Mouse (Mus musculus): ENCODE data around the gene Ncor2.

Gene Ncor2

DNA sequence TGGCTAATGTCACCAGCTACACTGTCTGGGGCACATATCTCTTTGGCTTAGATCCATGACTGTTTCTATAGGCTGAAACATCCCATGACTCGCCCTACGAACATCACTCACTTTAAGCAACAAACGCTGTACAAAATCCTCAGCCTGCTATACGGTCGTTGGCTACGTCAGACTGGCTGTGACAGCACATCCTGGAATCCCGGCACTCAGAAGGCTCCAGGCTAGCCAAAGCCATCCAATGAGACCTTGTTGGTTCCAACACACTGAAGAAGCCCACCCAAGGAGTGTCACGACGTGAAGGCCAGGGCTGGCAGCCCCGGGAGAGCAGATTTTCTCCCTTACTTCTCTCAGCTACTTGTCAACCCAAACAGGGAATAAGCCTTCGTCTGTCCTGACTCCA is 82.7 kb downstream of the Ncor2 start:
- DNase-seq (ENCODE audit: low spot score in 2 of 2) = no peak

DNA sequence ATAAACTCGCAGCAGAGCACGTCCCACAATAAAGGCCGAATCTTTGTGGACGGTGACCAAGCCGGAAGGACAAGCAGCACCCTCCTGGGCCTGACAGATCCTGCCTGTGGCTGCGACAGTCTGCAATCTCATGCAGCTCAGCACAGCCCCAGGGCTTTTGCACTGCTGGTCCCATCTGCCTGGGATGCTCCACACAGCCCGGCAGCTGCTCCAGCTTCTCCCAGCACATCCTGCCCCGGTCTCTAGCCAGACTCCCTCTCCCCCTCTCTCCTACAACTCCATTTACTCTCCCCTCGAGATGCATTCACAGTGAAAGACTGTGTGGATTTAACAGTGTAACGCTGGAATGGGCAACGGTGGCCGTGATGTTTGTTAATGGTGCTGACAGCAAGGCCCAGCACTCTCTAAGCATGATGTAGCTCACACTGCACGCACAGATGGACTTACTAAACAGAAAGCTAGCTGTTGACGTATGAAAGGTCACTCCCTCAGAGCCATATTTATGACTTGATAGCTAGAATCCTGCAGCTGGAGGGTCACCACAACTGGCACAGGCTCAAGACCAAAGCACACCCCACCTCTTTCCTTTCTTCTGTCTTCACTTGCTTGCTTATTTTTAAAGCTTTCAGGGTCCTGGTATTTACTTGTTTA is 83.4 kb downstream of the Ncor2 start:
- no peak for DNase-seq (ENCODE audit: low spot score in 2 of 2)

DNA sequence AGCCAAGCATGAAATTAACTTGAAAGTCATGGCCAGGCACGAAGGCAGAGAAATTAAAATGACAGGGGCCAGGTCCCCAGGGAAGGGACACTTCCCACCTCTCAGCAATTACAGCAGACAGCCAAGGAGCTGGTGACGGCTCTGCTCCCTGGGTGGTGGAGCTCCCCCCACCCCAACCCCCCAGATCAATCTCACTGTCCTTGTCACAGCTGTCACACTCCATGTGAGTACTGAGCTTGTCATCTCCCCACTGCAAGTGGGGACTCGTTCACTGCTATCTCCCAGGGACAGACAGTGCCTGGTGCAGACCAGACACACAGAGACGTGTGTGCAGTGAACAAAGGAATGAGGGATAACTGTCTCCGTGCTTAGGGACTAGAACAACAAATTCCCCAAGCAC is 85.2 kb downstream of the Ncor2 start:
- no peak for DNase-seq (ENCODE audit: low spot score in 2 of 2)

DNA sequence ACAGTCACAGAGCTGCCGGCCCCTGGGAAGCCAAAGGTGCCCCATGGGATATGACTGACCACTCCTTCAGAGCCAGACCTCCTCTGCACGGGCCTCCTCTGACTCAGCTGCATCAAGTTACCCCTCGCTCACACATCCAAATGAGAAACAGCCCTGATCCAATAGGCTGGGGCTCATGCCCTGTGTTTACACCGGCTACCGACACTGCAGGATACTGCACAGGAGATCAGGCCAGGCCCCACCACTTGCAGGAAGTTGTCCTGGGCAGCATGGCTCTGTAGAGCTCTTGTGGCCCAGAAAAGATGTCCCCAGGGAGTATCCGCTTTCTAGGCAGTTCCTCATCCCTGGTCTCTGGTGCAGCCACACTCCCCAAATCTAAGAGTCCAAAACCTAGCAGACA is 90.9 kb downstream of the Ncor2 start:
- no peak for DNase-seq (ENCODE audit: low spot score in 2 of 2)

DNA sequence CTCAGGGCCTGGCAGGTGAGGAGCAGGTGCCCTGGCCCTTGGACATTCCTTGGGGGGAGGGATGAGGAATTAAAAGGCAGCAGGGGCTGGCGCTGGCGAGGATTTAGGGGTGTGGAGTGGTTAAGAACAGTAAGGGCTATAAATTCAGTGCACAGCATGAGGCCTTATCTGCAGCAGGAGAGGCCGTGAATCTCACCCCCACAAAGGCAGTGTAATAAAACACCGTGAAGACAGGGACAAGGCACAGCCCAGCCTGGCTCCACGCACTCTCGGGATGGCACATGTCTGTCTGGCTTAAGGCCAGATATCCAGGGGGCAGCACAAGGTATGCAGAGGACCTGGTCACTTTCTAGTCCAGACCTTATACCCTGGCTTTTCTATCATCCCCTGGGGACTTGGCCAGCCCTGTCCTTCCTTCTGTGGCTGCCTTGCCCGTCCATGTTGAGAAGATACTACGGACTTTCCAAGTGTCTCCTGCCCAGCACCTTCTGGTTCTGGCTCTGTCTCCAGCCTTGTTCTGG is 93.9 kb downstream of the Ncor2 start:
- no peak for DNase-seq (ENCODE audit: low spot score in 2 of 2)

DNA sequence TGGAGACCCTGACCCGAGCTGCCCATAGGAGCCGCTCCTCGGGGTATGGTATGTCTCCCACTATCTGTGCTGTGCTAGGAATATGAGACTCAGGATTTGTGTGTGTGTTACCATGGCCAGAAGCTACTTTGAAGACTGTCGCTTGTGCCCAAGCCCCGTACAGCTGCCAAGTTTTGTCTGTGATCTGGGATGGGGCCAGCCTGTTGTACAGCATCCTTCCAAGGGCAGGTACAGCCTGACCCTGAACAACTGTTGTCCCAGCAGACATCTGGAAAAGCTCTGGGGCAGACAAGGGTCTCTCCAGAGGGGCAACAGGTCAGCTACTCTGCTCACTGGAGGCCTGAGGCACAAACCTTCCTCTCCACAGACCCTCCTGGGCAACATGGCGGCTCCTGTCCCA is 95.3 kb downstream of the Ncor2 start:
- DNase-seq (ENCODE audit: low spot score in 2 of 2) = no peak

DNA sequence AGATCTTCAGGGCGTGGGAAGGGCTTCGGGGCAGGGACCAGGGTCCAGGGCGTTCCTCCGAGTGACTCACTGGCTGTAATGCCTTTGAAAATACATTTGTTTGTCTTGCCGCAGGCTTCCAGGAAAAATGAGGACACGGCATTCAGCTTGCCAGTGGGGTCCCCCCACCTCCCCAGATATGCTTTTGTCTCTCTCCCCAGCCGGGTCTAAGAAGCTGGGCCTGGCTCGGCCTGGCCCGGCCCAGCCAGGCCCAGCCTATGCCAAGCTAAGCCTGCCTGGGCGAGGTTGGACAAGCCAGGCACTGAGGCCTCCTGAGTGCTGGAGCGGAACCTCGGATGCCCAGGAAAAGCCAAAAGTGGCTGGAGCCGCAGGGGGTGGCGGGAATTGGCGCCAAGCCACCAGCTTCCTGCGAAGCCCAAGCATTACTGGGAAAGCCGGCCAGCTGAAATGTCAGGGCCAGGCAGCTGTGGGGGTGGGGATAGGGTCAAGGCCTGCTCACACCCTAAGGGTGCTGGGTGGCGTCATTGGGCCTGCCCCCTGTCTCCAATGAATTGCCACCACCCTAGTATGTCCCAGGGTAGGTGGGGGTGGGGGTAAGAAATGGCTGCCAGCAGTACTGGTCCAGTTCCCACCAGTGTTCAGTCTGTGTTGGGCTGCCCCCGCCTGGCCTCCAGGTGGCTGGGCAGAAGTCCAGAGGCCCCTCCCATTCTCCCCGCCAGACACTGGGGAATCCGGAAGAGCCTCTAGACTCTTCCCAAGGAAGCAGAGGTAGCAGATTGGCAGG is 97.5 kb downstream of the Ncor2 start:
- DNase-seq (ENCODE audit: low spot score in 2 of 2) = peak; percentile 62 to 85

DNA sequence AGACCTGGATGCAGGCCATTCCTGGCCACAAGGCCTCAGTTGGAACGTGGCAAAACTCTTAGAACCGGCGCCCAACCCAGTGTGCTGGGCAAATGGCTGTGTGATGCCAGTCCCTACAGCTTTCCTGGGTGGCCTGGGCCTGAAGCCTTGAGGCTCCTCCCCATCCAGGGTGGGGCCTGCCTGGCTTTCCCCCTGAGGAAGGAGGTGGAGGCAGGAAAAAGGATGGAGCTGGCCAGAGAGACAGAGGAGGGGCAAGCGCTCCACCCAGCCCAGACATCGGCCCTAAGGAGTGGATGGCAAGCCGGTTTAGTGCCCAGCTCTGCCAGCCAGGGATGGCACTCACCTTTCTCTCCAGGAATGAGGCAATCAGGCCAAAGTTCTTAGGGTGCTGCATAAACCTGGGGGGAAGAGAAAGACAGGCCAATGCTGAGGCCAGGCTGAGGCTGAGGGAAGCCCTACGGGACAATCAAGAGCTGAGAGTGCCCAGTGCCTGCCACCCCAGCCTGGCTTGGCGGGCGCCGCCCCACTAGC is 98.2 kb downstream of the Ncor2 start:
- peak in 1 of 2 experiments; percentile 45 for DNase-seq (ENCODE audit: low spot score in 2 of 2)

DNA sequence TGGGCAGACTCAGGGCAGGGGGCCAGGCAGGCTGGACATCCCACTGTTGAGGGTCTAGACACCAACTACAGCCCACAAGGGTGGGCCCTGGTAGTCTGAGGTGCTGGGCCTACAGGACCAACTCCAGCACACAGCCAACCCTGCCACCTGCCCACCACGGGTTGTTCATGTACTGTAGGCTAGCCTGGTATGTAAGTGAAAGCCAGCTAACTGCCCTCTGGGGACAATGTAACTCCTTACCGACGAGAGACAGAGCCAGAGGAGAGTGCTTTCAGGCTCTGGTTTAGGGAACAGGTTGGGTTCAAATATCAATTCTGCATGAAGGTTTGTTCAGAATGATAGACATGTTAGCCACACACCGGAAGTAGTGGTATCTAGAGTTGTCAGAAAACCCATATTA is 98.7 kb downstream of the Ncor2 start:
- no peak for DNase-seq (ENCODE audit: low spot score in 2 of 2)

DNA sequence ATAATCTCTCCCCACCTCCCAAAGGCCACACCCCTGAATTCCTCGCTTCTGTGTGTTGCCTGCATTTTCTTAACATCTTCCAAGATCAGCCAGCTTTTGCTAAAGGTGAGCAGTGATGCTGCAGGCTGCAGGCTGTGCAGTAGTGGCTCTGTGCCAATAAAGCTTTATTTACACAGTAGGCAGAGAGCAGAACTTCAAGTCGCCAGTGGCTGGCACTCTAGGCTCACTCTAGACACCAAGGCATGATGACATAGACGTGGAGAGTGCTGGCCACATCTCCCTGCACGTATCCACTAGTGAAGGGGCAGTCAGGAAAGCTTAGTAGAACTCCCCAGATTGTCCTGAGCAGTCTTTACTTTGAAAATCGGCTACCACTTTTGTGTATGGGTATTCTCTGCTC is 100.8 kb downstream of the Ncor2 start:
- DNase-seq (ENCODE audit: low spot score in 2 of 2) = no peak

DNA sequence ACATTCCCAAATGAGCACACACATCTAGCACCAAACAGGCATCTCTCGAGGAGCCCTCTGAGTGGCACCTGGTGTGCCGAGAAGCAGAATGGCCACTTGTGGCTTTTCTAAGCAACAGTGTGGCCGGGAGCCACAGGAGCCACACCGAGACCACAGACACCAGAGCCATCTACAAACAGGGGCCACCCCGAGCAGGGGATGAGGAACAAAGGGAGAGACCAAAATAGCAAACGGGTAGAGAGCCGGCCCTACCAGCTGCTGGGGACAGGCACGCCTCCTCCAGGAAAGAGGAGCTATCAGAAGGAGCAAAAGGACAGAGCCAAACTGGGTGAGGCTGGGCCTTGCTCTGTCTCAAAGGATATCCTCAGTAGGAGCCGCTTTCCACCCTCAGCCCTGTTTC is 102.8 kb downstream of the Ncor2 start:
- no peak for DNase-seq (ENCODE audit: low spot score in 2 of 2)

DNA sequence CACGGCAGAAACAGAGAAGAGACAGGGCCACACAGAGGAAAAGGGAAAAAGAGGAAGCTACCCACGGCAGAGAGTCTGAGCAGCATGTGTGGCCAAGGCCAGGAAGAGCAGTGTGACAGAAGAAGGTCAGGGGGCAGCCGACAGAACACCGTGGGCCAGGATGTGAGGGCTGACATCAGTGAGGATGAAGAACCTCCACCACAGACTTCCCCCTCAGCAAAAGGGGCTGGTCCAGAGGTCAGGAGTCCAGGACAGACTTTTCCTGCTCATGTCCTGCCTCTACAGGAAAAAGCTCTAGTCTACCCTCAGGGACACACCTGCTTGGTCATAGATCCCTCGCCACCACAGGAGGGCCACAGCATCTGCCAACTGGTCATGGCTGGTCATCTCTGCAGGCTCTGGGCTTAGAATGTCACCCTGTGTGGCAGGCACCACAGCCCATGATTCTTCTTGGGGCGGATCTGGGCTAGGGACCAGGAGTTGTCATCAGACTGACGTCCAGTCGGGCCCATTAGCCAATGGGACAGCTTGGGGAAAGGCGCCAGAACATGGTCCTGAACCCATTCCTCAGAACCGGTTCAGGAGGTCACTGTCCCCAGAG is 104.3 kb downstream of the Ncor2 start:
- no peak for DNase-seq (ENCODE audit: low spot score in 2 of 2)

DNA sequence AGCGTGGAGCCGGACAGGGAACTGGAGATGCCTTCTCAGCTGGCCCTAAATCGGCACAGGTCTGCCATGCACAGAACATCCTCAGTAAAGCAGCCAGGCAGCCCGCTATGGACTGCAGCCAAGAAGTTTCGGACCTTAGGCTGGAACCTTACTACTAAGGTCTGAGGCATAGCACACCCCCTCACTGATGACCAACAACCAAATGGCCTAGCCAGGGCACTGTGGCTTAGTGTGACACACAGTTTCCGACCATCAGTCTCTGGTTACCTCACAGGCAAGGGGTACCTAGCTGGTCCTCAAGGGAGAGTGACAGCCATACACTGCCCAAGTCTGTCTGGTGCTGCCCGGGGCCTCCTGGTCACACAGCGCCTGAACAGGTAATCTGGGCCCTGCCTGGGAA is 105.1 kb downstream of the Ncor2 start:
- no peak for DNase-seq (ENCODE audit: low spot score in 2 of 2)

DNA sequence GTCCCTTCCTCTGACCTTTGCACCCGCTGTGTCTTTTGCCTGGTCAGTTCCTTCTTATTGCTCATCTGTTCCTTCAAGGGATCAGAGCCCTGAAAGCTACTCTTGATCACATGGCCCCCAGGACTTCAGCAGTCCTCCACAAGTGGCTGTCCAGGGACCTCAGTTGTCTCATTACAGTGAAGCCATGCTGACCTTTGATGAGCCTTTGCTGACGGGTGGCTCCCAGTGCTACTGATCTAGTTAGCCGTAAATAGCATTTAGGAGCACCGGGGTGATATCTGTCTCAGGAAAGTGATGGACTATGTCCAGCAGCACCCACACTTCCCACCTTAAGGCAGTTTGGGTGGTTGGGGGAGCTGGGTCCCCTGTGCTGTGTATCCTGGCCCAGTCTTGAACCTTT is 105.7 kb downstream of the Ncor2 start:
- DNase-seq (ENCODE audit: low spot score in 2 of 2) = no peak

DNA sequence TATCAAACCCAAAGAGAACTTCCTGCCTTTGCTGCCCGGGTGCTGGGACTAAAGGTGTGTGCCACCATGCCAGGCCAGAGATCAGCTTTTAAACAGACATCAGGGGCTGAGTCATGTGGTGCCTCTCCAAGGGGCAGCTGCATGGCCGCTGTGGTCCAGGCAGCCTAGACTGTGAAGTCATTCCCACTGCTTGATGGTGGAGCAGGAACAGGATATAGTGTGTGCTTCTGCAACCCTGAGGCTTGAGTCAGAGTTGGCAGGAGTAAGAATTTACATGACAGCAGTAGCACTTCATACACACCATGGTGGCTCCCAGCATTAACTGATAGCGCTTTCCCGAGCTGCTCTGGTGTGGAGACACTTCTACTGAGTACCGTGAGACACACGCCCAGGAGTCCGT is 106.6 kb downstream of the Ncor2 start:
- DNase-seq (ENCODE audit: low spot score in 2 of 2) = no peak

DNA sequence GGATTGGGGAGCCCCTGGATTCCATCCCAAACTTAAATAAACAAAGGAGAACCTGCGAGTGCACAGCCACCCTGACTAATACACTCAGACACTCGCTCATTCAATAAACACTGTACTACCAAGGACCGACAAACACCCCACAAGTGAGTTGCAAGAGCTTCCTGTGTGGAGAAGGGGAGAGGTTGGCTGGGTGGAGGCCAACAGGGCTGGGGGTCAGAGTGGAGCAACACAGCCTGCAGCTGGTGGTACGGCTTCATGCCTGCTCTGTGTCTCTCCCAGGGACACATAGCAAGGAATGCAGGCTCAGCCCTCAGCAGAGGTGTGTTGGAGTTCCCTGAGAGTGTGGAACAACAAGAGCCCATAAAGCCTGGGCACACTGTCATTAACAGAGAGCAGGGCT is 107.1 kb downstream of the Ncor2 start:
- DNase-seq (ENCODE audit: low spot score in 2 of 2) = peak in 1 of 2 experiments; percentile 71

DNA sequence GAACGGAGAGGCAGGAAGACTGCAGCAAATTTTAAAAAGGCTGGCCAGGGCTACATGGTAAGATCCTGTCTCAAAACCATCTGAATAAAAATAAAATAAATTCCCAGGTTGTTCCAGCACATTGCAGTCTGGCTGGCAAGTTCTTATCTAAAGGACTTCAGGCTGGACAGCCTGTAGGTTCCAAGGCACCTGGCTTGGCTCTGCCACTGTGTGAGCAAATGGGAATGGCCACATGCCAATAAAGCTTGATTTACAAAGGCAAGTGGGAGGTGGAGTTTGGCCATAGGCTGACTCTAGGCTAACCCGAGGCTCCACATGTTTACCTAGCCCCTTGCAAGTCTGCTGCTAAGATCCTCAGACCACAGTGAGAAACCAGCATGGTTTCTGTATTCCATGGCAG is 108.6 kb downstream of the Ncor2 start:
- DNase-seq (ENCODE audit: low spot score in 2 of 2) = no peak

DNA sequence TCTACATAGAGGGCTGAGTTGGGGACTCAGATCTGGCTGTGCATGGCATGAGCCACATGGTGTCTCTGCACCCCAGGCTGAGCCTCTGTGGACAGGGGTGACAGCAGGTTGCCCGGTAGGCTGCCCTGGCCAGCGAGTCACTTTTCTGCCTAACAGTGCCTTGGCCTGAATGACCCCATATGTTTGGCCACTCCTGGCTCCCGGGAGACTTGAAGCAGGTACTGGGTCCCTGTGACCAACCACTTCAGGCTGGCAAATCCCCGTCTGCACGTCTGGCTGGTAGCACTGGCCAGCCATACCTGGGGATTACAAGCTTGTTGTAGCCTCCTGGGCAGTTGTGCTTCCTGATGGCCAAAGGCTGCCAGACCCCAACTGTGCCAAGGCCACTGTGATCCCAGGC is 109.1 kb downstream of the Ncor2 start:
- no peak for DNase-seq (ENCODE audit: low spot score in 2 of 2)

DNA sequence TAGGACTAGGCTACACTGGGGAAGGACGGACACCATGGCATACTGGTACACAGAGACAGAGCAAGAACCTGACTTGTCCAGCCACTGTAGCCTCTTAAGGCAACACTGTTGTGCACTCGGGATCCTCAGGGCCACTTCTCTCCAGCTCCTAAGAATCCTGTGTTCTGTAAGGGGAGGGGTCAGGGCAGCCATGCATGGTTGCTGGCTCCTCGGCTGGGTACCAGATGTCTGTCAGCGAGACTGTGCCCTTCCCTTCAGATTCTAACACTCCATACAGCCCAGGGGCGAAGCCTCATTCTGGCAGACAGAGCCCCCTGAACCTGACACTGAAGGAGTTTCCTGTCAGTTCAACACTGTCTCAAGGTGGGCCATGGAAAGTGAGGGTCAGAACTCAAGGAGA is 109.6 kb downstream of the Ncor2 start:
- no peak for DNase-seq (ENCODE audit: low spot score in 2 of 2)

DNA sequence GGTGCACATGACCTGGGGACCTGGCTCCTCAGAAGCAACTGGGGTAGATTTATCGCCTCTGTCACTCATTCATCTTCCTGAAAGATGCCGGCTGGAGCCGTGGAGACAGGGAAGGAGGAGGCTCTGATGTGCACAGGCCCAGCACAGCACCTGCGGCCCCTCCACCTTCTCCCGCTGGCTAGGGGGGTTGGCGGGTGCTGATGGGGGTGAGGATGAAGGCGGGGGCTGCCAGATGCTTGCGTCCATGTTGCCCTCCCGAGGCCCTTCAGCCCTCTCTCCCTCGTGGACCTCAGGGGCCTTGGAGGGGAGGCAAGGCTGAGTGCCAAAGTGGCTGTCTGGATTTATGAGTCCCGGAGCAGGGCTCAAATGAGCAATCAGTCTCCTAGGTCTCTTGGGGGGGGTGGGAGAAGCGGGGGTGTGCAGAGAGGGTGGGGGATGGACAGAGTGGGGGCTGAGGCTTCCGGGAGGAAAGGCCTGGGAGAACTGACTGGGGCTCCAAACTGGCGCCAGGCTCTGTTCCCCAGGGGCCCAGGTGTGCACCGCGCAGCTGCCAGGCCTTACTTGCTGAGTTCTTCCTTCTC is 110.6 kb downstream of the Ncor2 start:
- no peak for DNase-seq (ENCODE audit: low spot score in 2 of 2)

DNA sequence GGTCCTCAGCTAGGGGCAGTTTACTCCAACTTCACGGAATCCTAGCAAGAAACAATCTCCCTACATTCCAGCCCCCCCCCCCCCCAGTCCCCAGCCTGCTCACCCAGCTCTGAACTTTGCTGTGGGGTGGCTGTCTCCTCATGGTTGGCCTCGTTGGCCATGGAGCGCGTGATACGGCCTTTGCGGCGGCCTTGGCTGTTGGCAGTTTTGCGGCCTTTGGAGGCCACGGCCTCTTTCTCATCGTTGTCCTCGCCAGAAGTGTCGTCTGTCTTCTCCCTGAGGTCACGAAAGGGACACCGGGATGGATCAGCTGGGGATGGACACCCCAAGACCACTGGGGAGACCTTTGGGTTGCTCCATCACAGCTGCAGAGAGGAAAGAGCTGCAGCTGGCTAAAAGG is 111.3 kb downstream of the Ncor2 start:
- no peak for DNase-seq (ENCODE audit: low spot score in 2 of 2)

All from urinary bladder, postnatal 36 days (tissue).